Mouse (Mus musculus): ENCODE measurements around the gene Stambpl1.
A peak's percentile ranks its signal among the peaks of the same experiment; 100 is the strongest.

- no peak for TF ChIP-seq CTCF (IDR thresholded peaks at IDR 0.05; ENCODE audit: low read depth)
- TF ChIP-seq EP300 (IDR thresholded peaks at IDR 0.05; ENCODE audit: low read depth) = peak; percentile 60; the same call in 1 of the 2 replicates
Observed at GRCm38 (mm10) chr19:34248558-34248957, 56.5 kb downstream of the Stambpl1 start.
